Mouse (Mus musculus) left cerebral cortex, postnatal 36 days (tissue): ENCODE measurements around the gene Gsdma3. TPM values are rescaled to one million over a fixed set of nuclear protein-coding genes. Genes with fewer than 3 reads are reported as not detected.

Experiments
- DNase-seq, 2 experiments: peaks; one replicate each; pipeline ENCODE4 v3.0.0; 2021 to 2022; ENCODE audit warnings: low spot score in 2 of 2, mixed read lengths in 1 of 2
- intact Hi-C: fragments of 180-260 bp; cut with DNase I; formaldehyde crosslinking; loops from one replicate; pipeline ENCODE4 v1.15.1; 2025
- total RNA-seq, 2 experiments: library from RNA; stranded (reverse); gene quantifications; 2 replicates each; pipeline ENCODE4 v1.2.3; 2021

The Gsdma3 gene
- not detected for total RNA-seq

GRCm38 (mm10) chr11:98625611-98626410 is at the start of gene Gsdma3, which contains the start of gene Gm12355:
Gene Gsdma3 (plus strand): TSS chr11:98626360.
Gene Gm12355 (minus strand): TSS chr11:98625661.
- DNase-seq: no peak
- intact Hi-C loops: no loop called here

DNA sequence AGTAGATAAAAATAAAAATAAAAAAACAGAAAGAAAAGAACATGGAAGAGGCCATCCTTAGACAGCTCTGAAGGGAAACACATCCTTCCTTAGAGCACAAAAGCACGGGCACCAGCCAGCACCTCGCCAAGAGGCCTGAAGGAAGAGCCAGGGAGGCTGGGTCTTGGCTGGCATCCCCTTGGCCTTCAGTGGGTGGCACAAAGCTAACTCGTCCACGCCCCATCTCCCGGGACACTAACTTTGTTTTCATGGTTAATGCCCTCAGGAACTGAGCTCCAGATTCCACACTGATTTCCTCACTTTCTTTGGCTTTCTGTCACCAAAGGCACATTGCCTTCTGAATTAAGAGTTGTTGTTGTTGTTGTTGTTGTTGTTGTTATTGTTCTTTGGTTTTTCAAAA is 48.4 kb upstream of the Gsdma3 start:
- intact Hi-C loops: no loop called here
- no peak for DNase-seq

DNA sequence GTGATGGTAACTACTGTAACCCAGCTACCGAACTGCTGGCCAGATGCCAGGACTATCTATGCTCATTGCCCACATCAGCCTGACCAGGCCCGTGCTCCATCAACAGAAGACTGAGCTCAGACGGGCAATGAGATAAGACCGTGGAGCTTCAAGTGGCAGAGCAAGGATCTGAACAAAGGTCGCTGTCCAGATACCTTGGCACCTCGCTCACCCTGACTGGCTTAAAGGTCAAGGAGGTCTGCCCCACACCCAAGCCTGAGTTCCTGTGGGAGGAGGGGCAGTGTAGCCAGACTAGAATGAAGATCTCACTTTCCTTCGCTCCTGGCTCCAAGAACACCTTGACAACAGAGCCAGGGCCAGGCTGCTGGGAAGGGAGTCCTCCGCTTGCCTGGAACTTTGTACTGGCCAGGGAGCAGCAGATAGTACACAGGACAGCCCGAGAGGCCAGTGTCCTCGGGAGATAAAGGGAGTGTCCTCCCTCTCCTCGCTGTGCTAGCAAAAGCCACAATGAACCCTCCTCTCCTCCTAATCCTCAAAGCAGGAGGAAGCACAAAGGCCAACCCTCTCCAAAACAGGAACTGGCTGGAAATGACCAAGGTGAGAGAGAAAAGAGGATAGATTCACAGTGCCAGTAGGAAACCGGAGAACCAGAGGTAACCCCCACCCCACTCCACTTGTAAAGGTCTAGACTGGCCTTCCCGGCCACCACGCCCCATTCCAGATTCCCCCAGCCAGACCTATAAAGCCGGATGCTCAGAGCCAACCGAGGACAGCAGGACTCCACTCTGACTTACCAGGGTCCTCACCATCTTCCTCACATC is 45.6 kb upstream of the Gsdma3 start:
- no peak for DNase-seq
- intact Hi-C loops: no loop called here

GRCm38 (mm10) chr11:98581286-98582029 is 44.7 kb upstream of the Gsdma3 start:
- no peak for DNase-seq
- intact Hi-C loops: no loop called here

DNA sequence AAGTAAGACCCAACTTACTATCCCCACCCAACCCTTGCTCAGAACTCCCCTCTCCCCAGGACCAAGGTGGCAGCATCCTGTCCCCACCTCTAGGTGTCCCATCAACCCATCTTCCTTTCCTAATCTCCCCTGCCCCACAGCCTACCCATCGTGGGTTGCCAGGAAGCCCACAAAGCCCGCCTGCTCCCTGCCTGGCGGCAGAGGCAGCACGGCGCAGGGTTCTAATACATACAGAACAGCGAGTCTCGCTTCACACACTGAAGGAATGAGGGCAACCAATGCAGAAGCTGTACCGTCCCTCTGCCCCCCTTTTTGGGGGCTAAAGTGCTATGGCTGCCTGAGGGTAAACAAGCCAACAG is 44.2 kb upstream of the Gsdma3 start:
- no peak for DNase-seq
- intact Hi-C loops: no loop called here

DNA sequence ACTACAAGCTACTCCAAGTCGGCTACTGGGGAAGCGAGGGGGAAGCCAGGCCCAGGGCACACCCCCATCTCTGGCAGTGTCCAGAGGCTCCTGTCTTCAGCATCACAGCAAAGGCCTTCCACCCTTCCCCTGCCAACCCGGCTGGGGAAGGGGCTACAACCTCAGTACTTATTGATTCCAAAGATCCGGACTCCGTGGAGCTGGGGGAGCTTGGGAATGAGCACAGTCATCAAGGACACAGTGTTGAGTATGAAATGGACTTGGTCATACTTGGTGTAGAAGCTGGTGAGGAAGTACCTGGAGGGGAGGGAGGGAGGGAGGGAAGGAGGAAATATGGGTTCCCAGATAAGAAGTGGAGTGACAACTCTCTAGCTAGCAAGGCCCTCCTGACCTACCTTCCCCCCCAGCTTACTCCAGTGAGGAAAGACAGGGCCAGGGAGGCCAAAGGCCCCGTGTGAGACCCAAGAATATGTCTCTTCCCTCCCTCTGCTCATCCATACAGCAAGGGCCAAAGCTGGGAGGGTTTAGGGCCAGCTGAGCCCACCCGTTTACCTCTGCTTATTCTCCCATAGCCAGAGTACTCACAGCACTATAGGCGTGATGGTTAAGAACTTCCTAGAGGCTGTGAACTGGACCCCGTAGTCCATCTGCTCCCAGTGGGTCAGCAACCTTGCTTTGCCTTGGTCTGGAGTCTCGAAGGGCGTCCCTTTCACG is 43.5 kb upstream of the Gsdma3 start:
- intact Hi-C loops: no loop called here
- DNase-seq: no peak

GRCm38 (mm10) chr11:98583265-98583552 is 43.0 kb upstream of the Gsdma3 start:
- DNase-seq: no peak
- intact Hi-C loops: no loop called here

DNA sequence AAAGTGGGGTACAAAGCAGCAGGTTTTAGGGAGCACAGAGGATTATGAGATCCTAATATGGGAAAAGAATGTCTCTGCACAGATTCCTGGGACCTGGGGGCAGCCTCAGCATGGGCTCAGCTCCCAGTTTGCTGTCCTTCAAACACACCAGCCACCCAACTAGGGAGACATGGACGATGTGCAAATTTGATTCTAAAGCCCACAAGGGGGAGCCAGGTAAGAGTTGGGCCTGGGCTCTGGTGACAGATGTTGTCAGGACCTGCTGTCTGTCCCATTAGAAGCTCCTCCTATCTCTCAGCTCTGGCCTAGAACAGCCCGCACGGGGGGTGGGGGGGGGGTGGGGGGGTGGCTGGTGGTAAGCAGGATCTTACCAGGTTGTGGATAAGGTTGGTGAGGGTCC is 42.6 kb upstream of the Gsdma3 start:
- no peak for DNase-seq
- intact Hi-C loops: no loop called here

- intact Hi-C loops: no loop called here
- DNase-seq: no peak
These were observed 42.0 kb upstream of the Gsdma3 start for GRCm38 (mm10) chr11:98584146-98584545.

- DNase-seq: no peak
- intact Hi-C loops: no loop called here
These were observed 41.5 kb upstream of the Gsdma3 start for GRCm38 (mm10) chr11:98584629-98585177.

GRCm38 (mm10) chr11:98586087-98586891 is 39.9 kb upstream of the Gsdma3 start:
- DNase-seq: peak in 1 of 2 experiments; percentile 44
- intact Hi-C loops: no loop called here

- DNase-seq: peak; percentile 97 to 98
These were observed 39.1 kb upstream of the Gsdma3 start, which contains the start of gene Ormdl3 for GRCm38 (mm10) chr11:98586892-98587563. Gene Ormdl3 (minus strand): TSS chr11:98587368.

GRCm38 (mm10) chr11:98587684-98588546 is 38.2 kb upstream of the Gsdma3 start:
- intact Hi-C loops: no loop called here
- peak; percentile 32 to 54 for DNase-seq

More at GRCm38 (mm10) chr11:98586892-98587563, 39.1 kb upstream of the Gsdma3 start, which contains the start of gene Ormdl3:
- intact Hi-C loops: no loop called here

DNA sequence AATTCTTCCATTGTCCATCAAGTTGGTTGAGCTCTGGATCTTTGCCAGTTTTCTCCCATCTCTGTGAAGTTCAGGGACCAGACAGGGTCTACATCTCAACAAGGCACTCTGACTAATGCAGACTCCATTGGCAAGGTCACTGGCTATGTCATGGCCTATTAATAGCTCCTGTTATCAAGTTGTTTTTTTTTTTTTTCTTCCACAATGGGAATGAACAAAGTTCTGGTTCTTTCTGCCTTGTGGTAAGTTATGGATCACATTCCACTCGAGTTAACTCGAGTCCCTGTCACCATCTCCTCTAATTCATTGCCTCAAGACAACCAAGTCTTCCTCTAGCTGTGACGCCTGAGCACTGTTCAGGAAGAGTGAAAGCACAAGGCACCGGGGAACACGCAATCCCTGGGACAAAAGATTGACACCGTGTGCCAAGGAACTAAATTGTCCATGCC is 37.3 kb upstream of the Gsdma3 start:
- DNase-seq: no peak
- intact Hi-C loops: no loop called here

- DNase-seq: no peak
- intact Hi-C loops: no loop called here
These were observed 36.9 kb upstream of the Gsdma3 start for GRCm38 (mm10) chr11:98589306-98589705.

DNA sequence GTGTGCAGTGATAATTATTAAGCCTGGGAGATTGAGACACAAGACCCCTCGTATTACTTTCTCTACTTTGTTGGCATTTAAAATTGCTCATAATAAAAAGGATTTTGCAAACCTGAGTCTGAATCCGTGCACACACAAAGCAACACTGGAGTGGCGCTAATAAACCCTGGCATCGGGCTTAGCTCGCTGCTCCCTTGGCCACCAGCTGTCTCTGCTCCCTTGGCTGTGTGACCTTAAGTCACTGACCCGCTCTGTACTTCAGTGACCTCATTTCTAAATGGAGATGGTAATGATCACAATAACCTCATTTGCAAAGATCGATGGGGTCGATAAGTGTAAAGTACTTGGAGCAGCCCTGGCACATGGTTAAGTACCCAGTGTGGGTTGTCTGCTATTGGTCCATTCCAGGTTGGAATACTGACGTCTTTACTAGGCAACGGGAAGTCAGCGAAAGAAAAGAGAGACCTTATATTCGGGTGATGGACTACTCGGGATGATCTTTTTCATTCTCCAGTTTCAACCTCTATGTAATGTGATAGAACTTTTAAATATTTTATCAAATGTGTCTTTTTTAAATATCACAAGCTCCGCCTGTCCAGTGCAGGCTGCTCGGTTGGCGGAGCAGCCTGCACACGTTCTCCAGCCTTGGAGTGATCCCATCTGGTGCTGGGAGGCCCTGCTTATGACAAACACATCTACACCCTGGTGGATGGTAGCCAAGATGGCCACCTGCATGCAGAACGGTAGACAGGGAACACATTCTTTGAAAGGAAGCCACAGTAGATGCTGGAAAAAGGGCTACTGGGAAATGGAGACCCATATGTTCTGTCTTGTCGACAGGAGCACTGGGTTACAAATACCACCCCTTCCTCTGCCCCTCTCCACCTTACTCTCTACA is 35.4 kb upstream of the Gsdma3 start:
- DNase-seq: no peak
- intact Hi-C loops: no loop called here
